Mouse (Mus musculus) spleen, adult 12 weeks (tissue): ENCODE results near the gene Cbx1.

Experiments used
- DNase-seq: peaks from one replicate; pipeline ENCODE4 v3.0.0; 2022; ENCODE audit warnings: low spot score

Gene Cbx1

DNA sequence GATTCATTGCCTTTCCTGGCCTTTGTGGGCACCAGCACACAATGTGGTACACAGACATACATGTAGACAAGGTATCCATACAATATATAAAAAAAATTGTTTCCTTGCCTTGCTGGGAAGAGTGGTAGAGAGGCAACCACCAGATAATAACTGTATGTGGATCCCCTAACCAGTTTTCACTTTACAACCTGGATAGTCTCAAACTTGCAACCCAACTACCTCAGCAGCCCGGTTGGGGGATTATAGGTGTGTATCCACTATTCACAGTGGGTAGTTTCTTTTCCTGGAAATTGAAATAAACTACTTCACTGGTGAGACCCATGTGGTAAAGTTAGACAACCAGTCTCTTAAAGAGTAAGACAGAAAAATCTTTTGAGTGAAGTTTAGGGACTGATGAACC is 27.6 kb downstream of the Cbx1 start:
- DNase-seq, result no peak

DNA sequence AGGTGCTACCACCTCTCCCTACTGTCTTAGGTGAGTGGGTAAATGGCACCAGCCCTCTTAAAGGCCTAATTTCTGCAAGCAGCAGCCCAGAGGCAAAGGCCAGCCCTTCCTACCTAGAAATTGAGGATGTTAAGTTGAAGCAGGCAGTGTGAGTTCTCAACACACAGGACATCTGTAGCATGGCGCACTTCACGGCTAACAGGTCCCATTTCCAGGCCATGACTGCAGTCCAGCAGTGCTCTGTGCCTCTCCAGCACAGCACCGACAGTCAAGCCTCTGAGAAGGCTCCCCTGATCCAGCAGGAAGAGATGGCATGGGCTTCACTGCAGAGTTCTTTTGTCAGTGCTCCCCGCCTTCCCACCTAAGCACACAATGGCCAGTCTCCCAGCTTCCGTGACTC is 28.1 kb downstream of the Cbx1 start:
- DNase-seq, result no peak

DNA sequence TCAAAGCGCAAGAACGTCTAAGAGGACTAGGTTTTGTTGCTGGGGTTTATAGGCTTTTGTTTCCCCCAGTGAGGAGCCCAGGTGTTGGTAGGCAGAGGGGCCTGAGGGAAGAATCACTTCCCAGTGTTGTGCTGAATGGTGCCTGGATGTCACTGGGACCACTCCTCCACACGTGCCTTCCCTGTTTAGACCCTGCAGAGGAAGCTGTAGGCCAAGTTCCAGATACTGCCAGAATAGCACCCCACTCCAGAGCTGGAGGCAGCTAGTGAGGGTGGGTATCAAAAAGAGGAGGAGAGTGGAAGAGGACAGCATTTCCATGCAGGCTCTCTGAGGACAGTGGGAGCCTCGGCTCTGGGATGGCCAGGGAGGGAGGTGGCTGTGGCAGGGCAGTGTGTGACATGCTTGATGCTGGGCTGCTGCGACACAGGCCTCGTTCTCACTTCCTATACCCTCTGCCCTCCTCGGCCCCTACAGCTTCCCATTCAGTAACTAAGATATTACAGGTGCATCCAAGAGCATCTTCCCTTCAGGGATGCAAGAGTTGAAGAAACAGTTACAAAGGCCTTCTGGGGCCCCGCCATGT is 29.3 kb downstream of the Cbx1 start:
- DNase-seq, result no peak

DNA sequence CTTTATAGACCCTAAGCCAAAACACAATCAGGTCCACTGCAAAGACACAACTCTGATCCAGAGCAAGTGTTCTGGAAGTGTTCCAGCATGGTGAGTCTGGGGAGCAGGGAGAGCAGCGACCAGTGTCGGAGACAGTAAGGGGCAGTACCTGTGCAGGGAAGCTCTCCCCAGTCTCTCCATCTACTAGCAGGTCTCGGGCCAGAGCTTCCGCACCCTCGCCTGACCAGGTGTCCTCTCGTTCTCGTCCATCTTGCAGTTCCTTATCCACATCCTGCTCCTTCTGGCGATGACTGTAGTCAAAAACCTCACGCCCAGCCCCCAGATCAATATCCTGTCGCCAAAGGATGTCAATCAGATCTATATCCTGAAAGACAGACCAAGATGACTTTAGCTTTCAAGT is 33.0 kb downstream of the Cbx1 start:
- no peak for DNase-seq

DNA sequence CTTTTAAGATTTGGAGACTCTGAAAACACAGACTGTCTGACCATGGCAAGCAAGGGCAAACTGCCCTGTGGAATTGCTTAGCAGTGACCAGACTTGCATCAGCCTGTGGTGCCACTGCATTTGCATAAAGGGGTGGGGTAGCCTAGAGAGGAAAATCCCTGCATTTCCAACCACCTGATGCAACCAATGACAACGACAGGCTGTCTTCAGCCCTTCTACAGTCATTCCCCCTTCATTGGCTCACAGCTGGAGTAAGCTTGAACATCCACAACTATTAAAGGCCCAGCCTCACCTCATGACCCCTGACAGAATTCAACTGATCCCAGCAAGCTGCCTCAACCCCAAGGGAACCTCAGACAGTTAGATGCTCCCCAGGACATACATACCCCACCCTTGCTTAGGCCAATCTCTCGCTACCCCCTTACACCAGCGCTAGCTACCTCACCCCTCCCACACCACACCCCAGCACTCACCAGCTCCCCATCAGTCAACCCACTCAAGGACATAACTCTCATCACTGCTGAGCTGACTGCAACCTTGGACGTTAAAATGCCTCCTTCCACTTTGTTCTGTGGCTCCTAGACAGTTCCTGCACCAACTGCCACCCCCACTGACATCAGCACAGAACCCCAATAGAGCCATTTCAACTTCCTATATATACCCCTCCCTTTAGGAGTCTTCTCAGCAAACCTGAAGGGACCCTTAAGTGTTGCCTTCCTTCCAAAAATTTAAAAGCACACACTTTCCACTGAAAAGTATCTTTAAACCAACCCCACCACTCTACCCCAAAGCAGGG is 33.9 kb downstream of the Cbx1 start:
- no peak for DNase-seq

DNA sequence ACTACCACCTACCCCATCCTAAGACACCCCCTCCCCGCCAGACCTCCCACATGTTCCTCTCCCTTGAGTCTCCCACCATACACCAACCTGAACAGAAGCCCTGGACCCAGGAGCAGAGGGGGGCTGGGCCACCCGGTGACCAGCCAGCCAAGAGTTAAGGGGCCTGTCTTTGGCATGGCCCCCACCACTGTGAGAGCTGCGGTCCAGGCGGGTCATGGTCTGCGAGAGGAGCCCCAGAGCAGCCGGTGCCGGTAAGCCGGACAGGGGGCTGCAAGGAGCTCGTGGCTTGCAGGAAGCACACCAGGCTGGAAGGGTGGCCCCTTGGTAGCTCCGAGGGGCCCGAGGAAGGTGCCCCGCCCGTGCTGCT is 34.5 kb downstream of the Cbx1 start:
- no peak for DNase-seq

DNA sequence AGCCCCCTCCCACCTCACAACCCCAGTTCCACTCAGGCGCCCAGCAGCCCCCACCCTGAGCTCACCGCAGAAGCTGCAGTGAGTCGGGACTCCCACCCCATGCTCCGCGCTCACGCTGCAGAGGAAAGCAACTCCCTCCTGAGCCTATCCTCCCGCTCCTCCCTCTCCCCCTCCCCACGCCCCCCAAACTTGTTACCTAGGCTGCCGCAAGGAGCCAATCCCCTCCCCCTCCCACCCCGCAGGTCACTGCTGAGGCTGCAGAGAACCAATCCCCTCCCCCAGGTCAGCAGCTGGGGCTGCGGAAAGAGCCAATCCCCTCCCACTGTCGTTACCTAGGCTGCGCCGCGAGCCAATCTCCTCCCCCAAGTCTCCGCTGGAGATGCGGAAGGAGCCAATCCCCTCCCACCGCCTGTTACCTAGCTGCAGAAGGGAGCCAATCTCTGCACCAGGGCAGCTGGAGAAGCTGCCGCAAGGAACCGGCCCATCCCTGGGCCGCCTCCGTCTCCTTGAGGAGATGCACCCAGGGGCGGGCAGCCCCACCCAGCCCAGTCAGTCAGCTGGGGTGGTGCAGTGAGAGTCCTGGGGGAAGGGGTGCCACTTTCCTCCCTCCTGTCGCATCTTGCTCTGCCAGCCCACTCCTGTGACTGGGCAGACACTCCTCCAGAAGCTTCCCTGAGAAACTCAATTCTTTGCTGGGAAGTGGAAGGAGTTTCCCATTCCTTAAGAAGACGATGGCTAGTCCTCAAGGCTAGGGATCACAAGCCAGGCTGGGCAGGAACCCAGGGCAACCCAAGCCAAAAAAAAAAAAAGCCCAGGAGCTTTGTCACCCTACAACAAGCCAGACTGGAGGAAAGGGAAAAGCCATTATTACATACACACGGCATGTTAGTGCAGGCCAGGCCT is 35.2 kb downstream of the Cbx1 start:
- DNase-seq, result peak; percentile 71

- no peak for DNase-seq
These were observed 36.0 kb downstream of the Cbx1 start for GRCm38 (mm10) chr11:96824783-96825495.

DNA sequence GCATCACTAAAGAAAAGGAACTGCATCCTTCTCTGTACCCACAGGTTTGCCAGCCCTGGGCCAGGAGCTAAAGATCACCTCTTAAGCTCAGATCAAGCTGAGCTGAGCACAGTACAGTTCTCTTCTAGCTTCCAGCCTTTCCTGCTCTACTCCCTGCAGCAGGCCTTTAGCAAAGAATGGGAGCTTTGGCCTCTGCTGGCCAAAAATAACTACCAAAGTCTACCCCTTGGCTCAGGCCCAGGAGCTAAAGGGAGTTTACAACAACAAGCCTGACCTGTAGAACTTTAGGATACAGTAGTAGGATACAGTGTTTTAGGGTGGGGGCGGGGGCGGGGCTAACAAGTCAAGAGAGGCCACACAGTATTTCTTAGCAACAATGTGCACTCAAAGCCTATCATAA is 37.6 kb downstream of the Cbx1 start:
- DNase-seq, result no peak

- DNase-seq, result no peak
These were observed 38.2 kb downstream of the Cbx1 start for GRCm38 (mm10) chr11:96827062-96827581.

DNA sequence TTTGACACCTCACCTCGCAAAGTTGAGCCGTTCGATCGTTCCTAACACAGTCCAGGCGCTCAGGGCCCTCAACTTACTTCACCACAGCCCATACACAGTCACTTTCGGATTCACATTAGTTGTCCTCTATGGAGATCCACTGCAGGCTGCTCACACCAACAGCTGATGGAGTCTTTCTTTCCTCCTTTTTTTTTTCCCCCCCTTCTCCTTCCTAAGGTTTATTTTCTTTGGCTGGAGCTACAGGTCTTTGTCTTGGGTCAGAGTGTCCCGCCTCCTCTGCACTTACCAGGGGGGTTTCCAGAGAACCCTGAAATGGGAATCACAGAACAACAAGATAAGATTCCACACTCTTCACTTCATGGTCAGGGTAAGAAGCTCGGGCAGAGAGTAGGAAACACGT is 39.0 kb downstream of the Cbx1 start:
- DNase-seq, result no peak

GRCm38 (mm10) chr11:96828881-96829280 is 40.0 kb downstream of the Cbx1 start:
- DNase-seq, result no peak

GRCm38 (mm10) chr11:96829403-96829812 is 40.5 kb downstream of the Cbx1 start:
- peak; percentile 79 for DNase-seq

- peak; percentile 94 for DNase-seq
These were observed 41.0 kb downstream of the Cbx1 start, which contains the start of gene Nfe2l1 for GRCm38 (mm10) chr11:96829813-96830538. Gene Nfe2l1 (minus strand): TSS chr11:96829968.

- no peak for DNase-seq
These were observed 41.8 kb downstream of the Cbx1 start for GRCm38 (mm10) chr11:96830539-96831216.

DNA sequence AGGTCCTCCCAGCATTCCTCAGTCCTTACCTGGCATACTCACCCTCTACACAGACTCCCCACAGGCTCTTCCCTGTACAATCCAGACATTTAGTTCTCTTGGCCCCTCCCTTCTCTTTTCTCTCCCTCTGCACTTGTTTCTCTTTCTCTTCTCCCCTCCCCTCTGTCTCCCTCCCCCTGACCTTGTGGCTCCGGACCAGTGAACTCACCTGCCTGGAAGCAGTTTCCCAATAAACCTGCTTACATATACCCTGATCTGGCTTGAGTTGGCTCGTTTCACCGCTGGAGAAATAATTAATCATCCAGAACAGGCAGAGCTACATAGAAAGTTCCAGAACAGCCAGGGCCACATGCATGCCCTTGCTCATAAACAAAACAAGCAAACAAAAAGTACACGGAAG is 42.6 kb downstream of the Cbx1 start:
- no peak for DNase-seq

DNA sequence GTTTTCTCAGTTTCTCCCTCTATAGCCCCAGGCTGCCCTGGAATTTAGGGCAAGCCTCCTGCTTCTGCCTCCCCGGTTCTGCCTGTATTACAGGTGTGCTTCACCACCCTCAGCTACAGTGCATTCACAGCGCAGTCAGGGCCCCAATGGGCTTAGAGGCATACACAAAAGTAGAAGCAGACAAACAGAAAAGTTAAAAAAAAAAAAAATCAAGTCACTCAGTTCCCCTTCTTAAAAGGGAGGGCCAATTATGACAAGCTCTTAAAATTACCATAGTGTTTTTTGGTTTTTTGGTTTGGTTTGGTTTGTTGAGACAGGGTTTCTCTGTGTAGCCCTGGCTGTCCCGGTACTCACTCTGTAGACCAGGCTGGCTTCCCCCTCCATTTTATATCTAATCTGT is 43.6 kb downstream of the Cbx1 start:
- no peak for DNase-seq

GRCm38 (mm10) chr11:96832973-96833372 is 44.0 kb downstream of the Cbx1 start:
- DNase-seq, result no peak

- no peak for DNase-seq
These were observed 45.2 kb downstream of the Cbx1 start for GRCm38 (mm10) chr11:96834127-96834526.

GRCm38 (mm10) chr11:96837298-96837697 is 48.4 kb downstream of the Cbx1 start:
- no peak for DNase-seq

DNA sequence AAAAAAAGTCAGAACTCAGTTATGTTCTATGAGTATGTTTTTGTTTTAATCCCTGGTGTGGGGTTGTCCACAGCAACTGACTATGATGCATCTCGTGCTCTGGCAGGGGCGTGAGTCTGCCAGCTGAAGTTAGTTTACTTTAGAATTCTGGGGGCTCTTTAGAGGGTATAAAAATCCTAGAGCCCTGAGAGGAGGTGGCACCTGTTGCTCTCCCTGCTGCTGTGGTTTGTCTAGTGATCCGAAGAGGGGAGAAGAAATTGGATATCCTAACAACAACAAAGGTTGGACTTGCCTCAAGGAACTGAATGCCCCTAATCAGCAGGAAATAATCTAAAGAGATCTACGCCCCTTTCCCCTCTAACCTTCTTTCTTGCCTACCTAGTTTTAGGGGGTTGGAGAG is 49.4 kb downstream of the Cbx1 start:
- DNase-seq, result no peak
